Mouse (Mus musculus): ENCODE measurements around the gene Cep126. TPM values are rescaled to one million over a fixed set of nuclear protein-coding genes. Genes with fewer than 3 reads are reported as not detected.

Cep126 gene
- not detected for total RNA-seq (2023)

DNA sequence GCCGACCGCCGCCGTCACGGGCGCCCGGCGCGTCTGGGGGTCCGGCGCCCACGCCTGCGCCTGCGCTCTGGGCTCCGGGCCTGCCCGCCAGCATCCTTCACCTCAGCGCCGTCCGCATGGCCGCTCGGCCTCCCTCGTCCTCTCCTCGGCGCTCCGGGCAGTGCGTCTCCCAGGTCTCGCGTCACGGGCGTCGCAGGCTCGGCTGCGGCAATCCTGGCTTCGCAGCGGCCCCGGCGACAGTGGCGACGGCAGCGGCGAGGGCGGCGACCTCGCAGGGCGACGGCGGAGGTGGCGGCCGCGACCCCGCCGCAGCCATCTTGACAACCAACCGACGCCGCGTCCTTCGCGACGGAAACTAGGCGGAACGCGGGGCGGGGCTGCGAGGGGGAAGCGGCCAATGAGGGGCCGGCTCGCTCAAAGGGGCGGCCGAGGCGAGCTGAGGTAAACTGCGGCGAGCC is at the start of gene Cep126:
Gene Cep126 (minus strand): TSS at position 178 of the 458 bp plus-strand sequence.

GRCm38 (mm10) chr9:8042338-8043043 is 91.6 kb downstream of the Cep126 start, which contains the start of gene Cfap300:
TSS of gene Cfap300 (minus strand) at chr9:8042823.

Other genes with a start within 250 kb of the Cep126 start
- gene Yap1, start 129.7 kb downstream of the Cep126 start, total RNA-seq (2023) = under 1 TPM in 1 of 2 experiments, not detected in 1; 0.22 TPM
- not detected for gene Cfap300, start 91.5 kb downstream of the Cep126 start, total RNA-seq (2023)

Data from neutrophil, adult 59 days (primary cell).